ENCODE assay signal across 20 mouse cellular contexts in genomic region chr15:25865605-25866004, GRCm38 (mm10). TPM values are rescaled to one million over a fixed set of nuclear protein-coding genes. Genes with fewer than 3 reads are reported as not detected.
DNase-seq lines count a peak whose midpoint lies in the region; ATAC-seq and TF ChIP-seq lines count a peak whose summit lies in the region.
"Had no signal": no experiment of that assay in that cellular context is flagged by ENCODE, and none has a peak within 500 bp of the region (broad histone marks: within the 10 kb centered on the region; RNA-seq: fewer than 3 reads in every experiment).

No protein-coding gene starts in this region.

- WGBS in liver, postnatal 0 days (ENCODE audit: insufficient replicate concordance): 72% methylated on average over 3 of the region's 3 CpGs
- 76% methylated on average over 3 of the region's 3 CpGs for WGBS in liver, embryonic 11.5 days
- WGBS in midbrain, embryonic 11.5 days: 84% methylated on average over 3 of the region's 3 CpGs

- no peak for TF ChIP-seq POLR2A in CH12.LX (IDR thresholded peaks at IDR 0.05; ENCODE audit: low read depth, low read length)

- dilution Hi-C loops in CH12.LX (cut with MboI; ENCODE audit: extremely low pct_ligation_motif_present, extremely low pct_unique_long_range_greater_than_20kb, low sequenced_read_pairs): no loop called here

- no peak overlapping the region for H3K4me3 ChIP-seq in liver, postnatal 0 days (ENCODE audit: low read depth, low read length)
- no peak overlapping the region for H3K4me3 ChIP-seq in liver, embryonic 11.5 days (ENCODE audit: low read depth, low read length)
- H3K4me3 ChIP-seq in CH12.LX (replicated peaks in 1 of 3; ENCODE audit: low read depth in 2 of 3, low read length in 2 of 3, poor library complexity in 1 of 3): no peak overlapping the region
- no peak overlapping the region for H3K4me3 ChIP-seq in midbrain, embryonic 11.5 days (ENCODE audit: low read depth, low read length)
- H3K4me3 ChIP-seq: embryonic facial prominence, embryonic 15.5 days; erythroblast, embryonic 14.5 days; forebrain, embryonic 10.5 days; gastrocnemius, adult 2 months; heart, embryonic 10.5 days; hindbrain, embryonic 13.5 days had no signal

- no peaks in the 10 kb centered on the region for H3K9me3 ChIP-seq in liver, postnatal 0 days (ENCODE audit: low read length)
- H3K9me3 ChIP-seq in liver, embryonic 11.5 days (ENCODE audit: control insufficient read depth, low read length): no peaks in the 10 kb centered on the region
- H3K9me3 ChIP-seq in CH12.LX (replicated peaks; ENCODE audit: low read length): peaks cover 6% of the 10 kb centered on the region
- H3K9me3 ChIP-seq in midbrain, embryonic 11.5 days (ENCODE audit: control insufficient read depth, low read length): no peaks in the 10 kb centered on the region
- H3K9me3 ChIP-seq: embryonic facial prominence, embryonic 15.5 days; forebrain, embryonic 10.5 days; heart, embryonic 10.5 days; hindbrain, embryonic 13.5 days had no signal

- ATAC-seq in liver, postnatal 0 days: peak; percentile 60
- ATAC-seq in liver, embryonic 11.5 days (replicated peaks; ENCODE audit: low FRiP score): no peak
- peak; percentile 42; the same call in 1 of the 2 replicates for ATAC-seq in neutrophil, adult 5-6 weeks (ENCODE audit: extremely low read depth, insufficient number of reproducible peaks, low FRiP score, poor library complexity, severe bottlenecking)
- no peak for ATAC-seq in midbrain, embryonic 11.5 days (ENCODE audit: low FRiP score)
- ATAC-seq: forebrain, embryonic 14.5 days; hindbrain, postnatal 0 days had no signal

- TF ChIP-seq EP300 in liver, postnatal 0 days (IDR thresholded peaks at IDR 0.05; ENCODE audit: low read depth): no peak
- TF ChIP-seq EP300 in CH12.LX (IDR thresholded peaks at IDR 0.05; ENCODE audit: low read length): no peak

- no peak for TF ChIP-seq RAD21 in CH12.LX (IDR thresholded peaks at IDR 0.05; ENCODE audit: low read depth, low read length)

- intact Hi-C loops in heart, postnatal 10 days (cut with DNase I): no loop called here
- intact Hi-C loops in left cerebral cortex, postnatal 10 days (cut with DNase I): no loop called here

- no peak overlapping the region for H3K9ac ChIP-seq in liver, postnatal 0 days (replicated peaks)
- H3K9ac ChIP-seq in liver, embryonic 11.5 days (ENCODE audit: low read depth, low read length): no peak overlapping the region
- H3K9ac ChIP-seq in CH12.LX (ENCODE audit: insufficient read depth, low read depth): no peak overlapping the region
- no peak overlapping the region for H3K9ac ChIP-seq in midbrain, embryonic 11.5 days (ENCODE audit: low read length)
- H3K9ac ChIP-seq: embryonic facial prominence, embryonic 15.5 days; hindbrain, embryonic 13.5 days had no signal

- no peak for TF ChIP-seq CTCF in liver, postnatal 0 days (IDR thresholded peaks at IDR 0.05; ENCODE audit: low read depth)
- no peak for TF ChIP-seq CTCF in CH12.LX (conservative IDR thresholded peaks at IDR 0.05 in 1 of 2, IDR thresholded peaks at IDR 0.05 in 1 of 2; ENCODE audit: low read depth in 2 of 2, low read length in 2 of 2)

- in situ Hi-C loops in CH12.LX (cut with MboI; ENCODE audit: low pct_ligation_motif_present, low pct_unique_long_range_greater_than_20kb, low sequenced_read_pairs): no loop called here

- no peaks in the 10 kb centered on the region for H3K79me2 ChIP-seq in CH12.LX (replicated peaks; ENCODE audit: control insufficient read depth, extremely low read depth, insufficient read depth, poor library complexity, severe bottlenecking)

- peak; percentile 78 for DNase-seq in heart, adult 11 months
- DNase-seq in heart, postnatal 10 days: no peak
- DNase-seq in liver, postnatal 0 days: no peak
- DNase-seq in liver, embryonic 11.5 days (ENCODE audit: low spot score): no peak
- peak; percentile 33 for DNase-seq in CH12.LX (ENCODE audit: extremely low read depth)
- no peak for DNase-seq in midbrain, embryonic 11.5 days (ENCODE audit: low spot score, missing footprints)
- no peak for DNase-seq in left cerebral cortex, postnatal 10 days (ENCODE audit: extremely low spot score in 1 of 2, low spot score in 2 of 2)
- DNase-seq: adrenal gland, postnatal 25 days; cerebellum, adult 2 months; gastrocnemius, adult 2 months; gastrocnemius, postnatal 36 days; heart, postnatal 14 days had no signal

- H3K27me3 ChIP-seq in liver, postnatal 0 days (ENCODE audit: insufficient read depth, low read length): no peaks in the 10 kb centered on the region
- no peaks in the 10 kb centered on the region for H3K27me3 ChIP-seq in liver, embryonic 11.5 days (replicated peaks; ENCODE audit: control insufficient read depth, insufficient read depth, low read length)
- H3K27me3 ChIP-seq in CH12.LX (replicated peaks): no peaks in the 10 kb centered on the region
- no peaks in the 10 kb centered on the region for H3K27me3 ChIP-seq in midbrain, embryonic 11.5 days (ENCODE audit: control insufficient read depth, insufficient read depth, low read length)
- H3K27me3 ChIP-seq: embryonic facial prominence, embryonic 15.5 days; hindbrain, embryonic 13.5 days had no signal

- H3K4me1 ChIP-seq in liver, postnatal 0 days (ENCODE audit: insufficient read depth): peaks cover 11% of the 10 kb centered on the region
- H3K4me1 ChIP-seq in liver, embryonic 11.5 days (replicated peaks; ENCODE audit: control insufficient read depth, insufficient read depth, low read length): no peaks in the 10 kb centered on the region
- H3K4me1 ChIP-seq in CH12.LX (ENCODE audit: control insufficient read depth in 1 of 2, insufficient read depth in 2 of 2): peaks cover 13 to 42% of the 10 kb centered on the region in 2 experiments
- H3K4me1 ChIP-seq in midbrain, embryonic 11.5 days (ENCODE audit: control insufficient read depth, insufficient read depth, low read length): no peaks in the 10 kb centered on the region
- H3K4me1 ChIP-seq: embryonic facial prominence, embryonic 15.5 days; forebrain, embryonic 10.5 days; hindbrain, embryonic 13.5 days had no signal

- no peaks in the 10 kb centered on the region for H3K36me3 ChIP-seq in liver, postnatal 0 days (replicated peaks; ENCODE audit: insufficient read depth, low read length)
- H3K36me3 ChIP-seq in liver, embryonic 11.5 days (ENCODE audit: control insufficient read depth, insufficient read depth, low read length): no peaks in the 10 kb centered on the region
- H3K36me3 ChIP-seq in CH12.LX (replicated peaks in 1 of 2; ENCODE audit: control insufficient read depth in 1 of 2, insufficient read depth in 1 of 2, low read length in 1 of 2): peaks cover 0 to 8% of the 10 kb centered on the region in 2 experiments
- H3K36me3 ChIP-seq in midbrain, embryonic 11.5 days (ENCODE audit: control insufficient read depth, insufficient read depth, low read length): no peaks in the 10 kb centered on the region
- H3K36me3 ChIP-seq: embryonic facial prominence, embryonic 15.5 days; forebrain, embryonic 10.5 days; heart, embryonic 10.5 days; hindbrain, embryonic 13.5 days had no signal

- no peak overlapping the region for H3K4me2 ChIP-seq in liver, postnatal 0 days (ENCODE audit: low read depth, low read length)
- no peak overlapping the region for H3K4me2 ChIP-seq in liver, embryonic 11.5 days
- H3K4me2 ChIP-seq in CH12.LX (ENCODE audit: insufficient read depth, low read depth, poor library complexity, severe bottlenecking): no peak overlapping the region
- H3K4me2 ChIP-seq in midbrain, embryonic 11.5 days: no peak overlapping the region
- H3K4me2 ChIP-seq: embryonic facial prominence, embryonic 15.5 days; hindbrain, embryonic 13.5 days had no signal

- H3K27ac ChIP-seq in liver, postnatal 0 days (ENCODE audit: low read depth): 0 out of 2 replicates have a peak overlapping the region, but pooled peaks have one; percentile 29
- H3K27ac ChIP-seq in liver, embryonic 11.5 days (ENCODE audit: low read depth, low read length): no peak overlapping the region
- H3K27ac ChIP-seq in CH12.LX (ENCODE audit: insufficient read depth, low read depth): no peak overlapping the region
- no peak overlapping the region for H3K27ac ChIP-seq in midbrain, embryonic 11.5 days (ENCODE audit: low read depth, low read length)
- H3K27ac ChIP-seq: embryonic facial prominence, embryonic 15.5 days; forebrain, embryonic 10.5 days; gastrocnemius, adult 2 months; heart, embryonic 10.5 days; hindbrain, embryonic 13.5 days; hindbrain, postnatal 0 days had no signal

TF ChIP-seq in CH12.LX, 34 proteins besides CTCF, POLR2A, EP300 and RAD21 (continues in another document):
- TF ChIP-seq NELFE (IDR thresholded peaks at IDR 0.05; ENCODE audit: low read depth, low read length): no peak
- no peak for TF ChIP-seq MAZ (IDR thresholded peaks at IDR 0.05; ENCODE audit: low read depth, low read length)
- no peak for TF ChIP-seq NRF1 (IDR thresholded peaks at IDR 0.05; ENCODE audit: low read depth, low read length)
- no peak for TF ChIP-seq TBP (conservative IDR thresholded peaks at IDR 0.05; ENCODE audit: low read depth, low read length)
- no peak for TF ChIP-seq MAFK (IDR thresholded peaks at IDR 0.05; ENCODE audit: insufficient replicate concordance, low read length)
- no peak for TF ChIP-seq MYC (IDR thresholded peaks at IDR 0.05; ENCODE audit: low read depth, low read length)
- no peak for TF ChIP-seq HCFC1 (IDR thresholded peaks at IDR 0.05; ENCODE audit: low read depth, low read length)
- no peak for TF ChIP-seq ELF1 (IDR thresholded peaks at IDR 0.05; ENCODE audit: low read depth, low read length)
- TF ChIP-seq ZNF384 (IDR thresholded peaks at IDR 0.05; ENCODE audit: low read depth, low read length): no peak
- TF ChIP-seq MEF2A (IDR thresholded peaks at IDR 0.05; ENCODE audit: borderline replicate concordance, low read depth, low read length): no peak
- TF ChIP-seq USF2 (conservative IDR thresholded peaks at IDR 0.05; ENCODE audit: low read depth, low read length): no peak
- no peak for TF ChIP-seq IRF4 (IDR thresholded peaks at IDR 0.05; ENCODE audit: low read depth, low read length)
- TF ChIP-seq POLR2AphosphoS2 (IDR thresholded peaks at IDR 0.05; ENCODE audit: low read depth, low read length): no peak
- no peak for TF ChIP-seq ZC3H11A (IDR thresholded peaks at IDR 0.05; ENCODE audit: low read depth, low read length)
- no peak for TF ChIP-seq MXI1 (IDR thresholded peaks at IDR 0.05; ENCODE audit: low read depth, low read length)
- TF ChIP-seq ETS1 (conservative IDR thresholded peaks at IDR 0.05; ENCODE audit: low read depth, low read length): no peak; the same call in 1 of the 2 replicates

RNA-seq across cellular contexts. Expression of gene Retreg1, which starts 22.6 kb away (rescaled TPM):
- 100 to 1,000 TPM; 151 to 159 TPM for total RNA-seq in heart, postnatal 10 days (2021)
- 17.0 and 18.6 TPM in 2 replicates for polyA plus RNA-seq in liver, postnatal 0 days (2015; fragmentation: Nextera tagmentation; extraction: Ambion mirVana)
- polyA plus RNA-seq in liver, embryonic 11.5 days (2014; fragmentation: Nextera tagmentation; extraction: Ambion mirVana): 1.2 and 1.3 TPM in 2 replicates
- total RNA-seq in CH12.LX (2012; rRNA removed) (15.3 and 19.0 TPM in 2 replicates), CH12.LX (2014; rRNA removed) (28.7 and 32.1 TPM in 2 replicates)
- polyA plus RNA-seq in CH12.LX (2012; ENCODE audit: insufficient read length, low read depth): 17.3 and 17.5 TPM in 2 replicates
- 168 and 183 TPM in 2 replicates for total RNA-seq in neutrophil, adult 5-6 weeks (2017)
- 4.2 TPM in 2 replicates for polyA plus RNA-seq in midbrain, embryonic 11.5 days (2014; fragmentation: Nextera tagmentation; extraction: Ambion mirVana)
- total RNA-seq in left cerebral cortex, postnatal 10 days (2021): 10 to 100 TPM; 42.1 to 44.2 TPM
- polyA plus RNA-seq: erythroblast, embryonic 14.5 days had no signal

Comparison
In these comparisons a context has a peak if more than half of its experiments do, and no peak if none do; other contexts are left out.
1. DNase-seq: peak in heart, adult 11 months (single experiment) and CH12.LX (single experiment); none in heart, postnatal 10 days (0 of 2), liver, postnatal 0 days (single experiment), liver, embryonic 11.5 days (single experiment), midbrain, embryonic 11.5 days (single experiment) and left cerebral cortex, postnatal 10 days (0 of 2).
2. ATAC-seq: peak in liver, postnatal 0 days (single experiment) and neutrophil, adult 5-6 weeks (single experiment); none in liver, embryonic 11.5 days (single experiment) and midbrain, embryonic 11.5 days (single experiment).